Mouse (Mus musculus) bone marrow macrophage, adult 2 months (primary cell): Measurements from ENCODE around the gene P2rx4.

Source experiments
- CTCF ChIP-seq: IDR thresholded peaks from 2 replicates; pipeline ENCODE4 v1.5.1; 2012; ENCODE audit warnings: low read depth, mild to moderate bottlenecking, low read length, moderate library complexity
- POLR2A ChIP-seq: IDR thresholded peaks from 2 replicates; pipeline ENCODE4 v1.6.1; 2012; ENCODE audit warnings: mild to moderate bottlenecking, low read depth, low read length, borderline replicate concordance

GRCm38 (mm10) chr5:122681276-122681675 lies 26.1 kb upstream of the P2rx4 start:
- TF ChIP-seq CTCF = no peak
- no peak for TF ChIP-seq POLR2A
